Comparison of ENCODE assay signal across 13 mouse cellular contexts in genomic region chr6:93848942-93849790, GRCm38 (mm10).
DNase-seq lines count a peak whose midpoint lies in the region; ATAC-seq and TF ChIP-seq lines count a peak whose summit lies in the region.
"Had no signal": no experiment of that assay in that cellular context is flagged by ENCODE, and none has a peak within 500 bp of the region (broad histone marks: within the 10 kb centered on the region; RNA-seq: fewer than 3 reads in every experiment).

No protein-coding gene starts in this region.

- H3K9me3 ChIP-seq in forebrain, embryonic 13.5 days (replicated peaks) = no peaks in the 10 kb centered on the region
- H3K9me3 ChIP-seq in midbrain, embryonic 11.5 days (ENCODE audit: control insufficient read depth, low read length) = no peaks in the 10 kb centered on the region
- H3K9me3 ChIP-seq in stomach, postnatal 0 days (ENCODE audit: control insufficient read depth, low read length) = no peaks in the 10 kb centered on the region
- no peaks in the 10 kb centered on the region for H3K9me3 ChIP-seq in heart, embryonic 10.5 days
- H3K9me3 ChIP-seq: limb, embryonic 13.5 days had no signal

- H3K27ac ChIP-seq in forebrain, embryonic 13.5 days = peak overlapping the region; percentile 87
- H3K27ac ChIP-seq in midbrain, embryonic 11.5 days (ENCODE audit: low read depth, low read length) = peak overlapping the region; percentile 71
- H3K27ac ChIP-seq in stomach, postnatal 0 days (replicated peaks) = no peak overlapping the region
- no peak overlapping the region for H3K27ac ChIP-seq in heart, embryonic 10.5 days
- H3K27ac ChIP-seq: limb, embryonic 13.5 days had no signal

- 22% methylated on average over 7 of the region's 7 CpGs for WGBS in forebrain, embryonic 13.5 days
- WGBS in midbrain, embryonic 11.5 days = 32% methylated on average over 7 of the region's 7 CpGs
- 50% methylated on average over 7 of the region's 7 CpGs for WGBS in stomach, postnatal 0 days
- WGBS in heart, embryonic 10.5 days = 71% methylated on average over 7 of the region's 7 CpGs

- H3K4me2 ChIP-seq in forebrain, embryonic 13.5 days = peak overlapping the region; percentile 28
- no peak overlapping the region for H3K4me2 ChIP-seq in midbrain, embryonic 11.5 days
- no peak overlapping the region for H3K4me2 ChIP-seq in stomach, postnatal 0 days (replicated peaks; ENCODE audit: low read depth)
- H3K4me2 ChIP-seq: limb, embryonic 13.5 days had no signal

- H3K4me1 ChIP-seq in forebrain, embryonic 13.5 days = peaks cover 73% of the 10 kb centered on the region
- H3K4me1 ChIP-seq in midbrain, embryonic 11.5 days (ENCODE audit: control insufficient read depth, insufficient read depth, low read length) = peaks cover 25% of the 10 kb centered on the region
- no peaks in the 10 kb centered on the region for H3K4me1 ChIP-seq in stomach, postnatal 0 days (replicated peaks; ENCODE audit: control insufficient read depth, insufficient read depth)
- H3K4me1 ChIP-seq in heart, embryonic 10.5 days = peaks cover 39% of the 10 kb centered on the region

- ATAC-seq in forebrain, embryonic 13.5 days = peak; percentile 90
- peak; percentile 78 for ATAC-seq in midbrain, embryonic 11.5 days (ENCODE audit: low FRiP score)
- no peak for ATAC-seq in stomach, postnatal 0 days (ENCODE audit: low FRiP score, low TSS enrichment)
- ATAC-seq: lung, postnatal 0 days had no signal

- no peak overlapping the region for H3K4me3 ChIP-seq in forebrain, embryonic 13.5 days
- no peak overlapping the region for H3K4me3 ChIP-seq in midbrain, embryonic 11.5 days (ENCODE audit: low read depth, low read length)
- H3K4me3 ChIP-seq in stomach, postnatal 0 days (ENCODE audit: low read depth, low read length) = no peak overlapping the region
- no peak overlapping the region for H3K4me3 ChIP-seq in heart, embryonic 10.5 days
- H3K4me3 ChIP-seq: limb, embryonic 13.5 days had no signal

- H3K27me3 ChIP-seq in forebrain, embryonic 13.5 days = no peaks in the 10 kb centered on the region
- H3K27me3 ChIP-seq in midbrain, embryonic 11.5 days (ENCODE audit: control insufficient read depth, insufficient read depth, low read length) = no peaks in the 10 kb centered on the region
- no peaks in the 10 kb centered on the region for H3K27me3 ChIP-seq in stomach, postnatal 0 days (ENCODE audit: control insufficient read depth, insufficient read depth, low read length)
- H3K27me3 ChIP-seq in heart, embryonic 10.5 days (ENCODE audit: insufficient read depth, poor library complexity, severe bottlenecking) = no peaks in the 10 kb centered on the region
- H3K27me3 ChIP-seq: limb, embryonic 13.5 days had no signal

- peak overlapping the region; percentile 12 for H3K9ac ChIP-seq in forebrain, embryonic 13.5 days
- peak overlapping the region; percentile 41 for H3K9ac ChIP-seq in midbrain, embryonic 11.5 days (ENCODE audit: low read length)
- no peak overlapping the region for H3K9ac ChIP-seq in stomach, postnatal 0 days (ENCODE audit: low read length)
- H3K9ac ChIP-seq: limb, embryonic 13.5 days had no signal

- TF ChIP-seq EP300 in stomach, postnatal 0 days (optimal IDR thresholded peaks at IDR 0.05) = no peak

- no peaks in the 10 kb centered on the region for H3K36me3 ChIP-seq in forebrain, embryonic 13.5 days (ENCODE audit: poor library complexity, severe bottlenecking)
- H3K36me3 ChIP-seq in midbrain, embryonic 11.5 days (ENCODE audit: control insufficient read depth, insufficient read depth, low read length) = no peaks in the 10 kb centered on the region
- no peaks in the 10 kb centered on the region for H3K36me3 ChIP-seq in stomach, postnatal 0 days (ENCODE audit: control insufficient read depth, insufficient read depth, low read length)
- no peaks in the 10 kb centered on the region for H3K36me3 ChIP-seq in heart, embryonic 10.5 days
- H3K36me3 ChIP-seq: limb, embryonic 13.5 days had no signal

- peak; percentile 92 for DNase-seq in ES-CJ7 (ENCODE audit: low read depth, low spot score)
- DNase-seq in brain, adult 2 months (ENCODE audit: low read depth, low spot score) = peak; percentile 40
- peak; percentile 92 for DNase-seq in midbrain, embryonic 11.5 days (ENCODE audit: low spot score, missing footprints)
- DNase-seq in kidney, adult 18-20 months = no peak
- DNase-seq in stomach, postnatal 0 days (ENCODE audit: low spot score) = no peak
- DNase-seq in c-Kit-positive CD71-positive TER-119-positive erythroid progenitor cells, embryonic 14.5 days (ENCODE audit: low spot score) = no peak
- DNase-seq in heart, embryonic 10.5 days (ENCODE audit: low spot score) = no peak
- DNase-seq: adrenal gland, adult 2 months; gastrocnemius, postnatal 25 days; heart, postnatal 4 days had no signal

- TF ChIP-seq CTCF in stomach, postnatal 0 days (IDR thresholded peaks at IDR 0.05; ENCODE audit: low read depth) = no peak

Comparison
In these comparisons a context has a peak if more than half of its experiments do, and no peak if none do; other contexts are left out.
1. DNase-seq: peak in ES-CJ7 (single experiment), brain, adult 2 months (single experiment) and midbrain, embryonic 11.5 days (single experiment); none in kidney, adult 18-20 months (single experiment), stomach, postnatal 0 days (single experiment), c-Kit-positive CD71-positive TER-119-positive erythroid progenitor cells, embryonic 14.5 days (single experiment) and heart, embryonic 10.5 days (single experiment).
2. H3K27ac ChIP-seq: peak in forebrain, embryonic 13.5 days (single experiment) and midbrain, embryonic 11.5 days (single experiment); none in stomach, postnatal 0 days (single experiment) and heart, embryonic 10.5 days (single experiment).